Mouse (Mus musculus): ENCODE measurements around the gene Fam186b.

Gene Fam186b

DNA sequence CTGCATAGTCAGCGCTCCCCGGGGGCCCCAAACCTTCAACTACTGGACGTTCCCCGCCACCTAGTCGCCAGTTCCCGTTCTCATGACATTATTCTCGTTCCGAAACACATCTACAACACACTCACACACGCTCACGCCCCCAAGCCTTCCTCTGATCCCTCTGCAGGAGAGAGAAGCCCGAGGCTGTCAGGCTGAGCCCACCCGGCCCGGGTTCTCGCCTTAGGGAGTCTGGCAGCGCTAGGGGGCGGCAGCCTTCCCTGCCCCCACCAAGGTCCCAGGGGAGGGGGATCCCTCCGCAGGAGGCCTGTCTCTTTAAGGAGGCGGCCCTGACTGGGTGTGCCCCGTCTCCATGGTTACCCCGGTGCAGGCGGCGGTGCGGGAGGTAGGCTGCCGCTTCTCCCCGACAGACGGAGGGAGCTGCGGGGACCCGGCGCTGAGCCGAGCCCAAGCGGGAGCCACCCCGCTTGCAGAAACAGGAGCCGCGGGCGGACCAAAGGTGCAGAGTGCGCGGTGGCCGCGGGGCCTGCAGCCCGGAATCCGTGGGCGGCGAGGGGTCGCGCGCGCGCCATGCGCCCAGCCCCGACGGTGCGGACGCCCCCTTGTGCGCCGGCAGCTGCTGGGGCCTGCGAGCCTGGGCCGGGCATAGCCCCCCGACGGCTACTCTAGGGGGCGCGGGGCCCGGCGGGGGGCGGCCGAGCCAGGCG, 71.3 kb downstream of the Fam186b start, which contains the start of gene Kcnh3:
Kcnh3 (plus strand) TSS at position 654 of the 704 bp plus-strand sequence.
- no peak for DNase-seq (ENCODE audit: low read depth, low spot score)

DNA sequence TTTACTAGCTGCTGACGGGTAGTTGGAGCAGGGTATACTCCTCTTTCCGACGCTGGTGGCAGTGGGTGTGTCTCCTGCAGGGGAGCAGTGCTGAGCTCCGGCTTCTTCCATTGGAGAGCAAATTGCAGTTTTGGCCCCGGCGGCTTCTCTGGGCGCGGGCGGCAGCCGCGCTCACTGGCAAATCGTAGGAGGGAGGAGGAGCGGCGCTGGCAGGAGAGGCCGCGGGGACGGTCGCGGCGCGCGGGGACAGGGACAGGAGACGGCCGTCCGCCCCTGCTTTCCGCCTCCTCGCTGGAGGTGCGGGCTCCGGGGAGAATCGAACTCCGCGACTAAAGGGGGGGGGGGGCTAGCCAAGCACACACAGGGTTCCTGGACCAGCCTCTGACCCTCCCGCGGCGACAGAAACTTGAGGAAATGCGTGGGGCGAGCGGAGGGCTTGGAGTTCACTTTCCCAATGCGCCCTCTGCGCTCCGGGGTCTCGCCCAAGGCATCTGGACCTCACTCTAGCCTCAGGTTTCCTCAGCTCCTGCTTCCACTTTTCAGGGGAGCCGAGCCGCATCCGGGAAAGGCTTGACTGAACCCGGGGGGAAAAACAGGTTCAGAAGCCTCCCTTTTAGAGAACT, 72.0 kb downstream of the Fam186b start:
- DNase-seq (ENCODE audit: low read depth, low spot score): no peak

DNA sequence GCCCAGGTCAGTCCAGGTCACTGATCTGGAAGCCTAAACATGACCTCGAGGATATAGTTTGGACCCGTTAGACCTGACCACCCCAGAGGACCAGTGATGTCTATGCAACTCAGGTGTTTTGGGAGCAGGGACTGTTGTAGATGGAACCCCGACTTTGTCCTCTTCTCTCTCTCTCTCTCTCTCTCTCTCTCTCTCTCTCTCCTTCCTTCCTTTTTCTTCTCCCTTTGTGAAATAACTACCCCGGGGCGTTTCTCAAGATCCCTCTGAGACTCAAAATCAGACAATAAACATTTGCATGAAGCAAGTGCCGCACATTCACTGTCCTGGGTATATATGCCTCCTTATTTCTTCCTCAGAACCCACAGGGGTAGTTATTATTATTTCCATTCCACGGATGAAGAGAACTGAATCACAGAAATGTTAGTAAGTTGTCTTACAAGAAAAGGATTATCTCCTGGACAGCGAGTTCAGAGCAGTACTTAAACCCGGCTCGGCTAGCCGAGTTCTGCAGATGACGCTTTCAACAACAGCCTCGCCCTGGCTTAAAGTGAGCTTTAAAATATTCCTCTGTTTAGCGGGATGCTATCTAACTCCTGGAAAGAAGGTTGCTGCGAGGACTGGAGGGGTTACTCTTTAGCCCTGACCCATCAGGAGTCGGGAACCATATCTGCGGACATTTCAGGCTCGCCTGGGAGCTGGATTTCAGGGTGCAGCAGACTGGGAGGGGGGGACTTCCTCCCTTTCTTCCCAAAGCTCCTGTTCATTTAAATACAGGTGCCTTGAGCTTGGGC, 72.7 kb downstream of the Fam186b start:
- DNase-seq (ENCODE audit: low read depth, low spot score): no peak

DNA sequence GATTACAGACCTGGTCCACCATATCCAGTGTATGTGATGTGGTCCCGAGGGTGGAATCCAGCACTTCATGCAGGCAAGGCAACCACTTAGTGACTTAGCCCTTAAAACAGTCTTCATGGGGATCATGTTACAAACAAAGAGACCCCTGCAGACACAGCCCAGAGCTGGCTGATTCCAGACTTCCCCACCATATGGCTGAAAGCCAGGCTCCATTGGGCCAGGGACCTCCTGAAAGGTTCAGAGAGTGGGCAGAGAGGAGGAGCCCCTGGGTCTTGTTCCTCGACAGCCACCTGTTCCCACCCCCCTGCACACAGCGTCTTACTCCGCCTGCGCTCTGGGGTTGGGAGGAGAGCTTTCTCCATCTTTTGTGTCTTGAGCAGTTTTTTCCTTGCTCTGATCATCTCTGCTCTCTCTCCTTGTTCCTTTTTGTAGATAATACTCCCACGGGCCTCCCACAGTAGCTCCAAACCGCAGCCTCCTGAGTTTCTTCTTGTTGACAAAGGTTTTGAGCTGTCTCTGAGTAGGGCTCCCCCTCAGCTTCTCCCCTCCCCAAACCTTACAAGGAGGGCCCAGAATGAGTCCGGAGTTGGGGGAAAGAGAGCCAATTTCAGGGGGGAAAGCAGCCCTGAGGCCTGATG, 74.3 kb downstream of the Fam186b start:
- no peak for DNase-seq (ENCODE audit: low read depth, low spot score)

Data from embryo, embryonic 11.5 days (tissue).